Mouse (Mus musculus) hindbrain, embryonic 10.5 days (tissue): ENCODE data around the gene Sec13. TPM values are rescaled to one million over a fixed set of nuclear protein-coding genes. Genes with fewer than 3 reads are reported as not detected.

Experiments
- polyA plus RNA-seq: library from polyadenylated mRNA; unstranded; fragments of >200 nt; fragmentation: Nextera tagmentation; extraction: Ambion mirVana; gene quantifications from 2 replicates; pipeline ENCODE4 v1.2.1, GENCODE M21; 2016

The Sec13 gene
- polyA plus RNA-seq, 1 experiment from 2014 or later, result 296 TPM

Other genes starting within 250 kb of the Sec13 start
- 1.8 TPM in 2 replicates for gene Prrt3, start 238.8 kb downstream of the Sec13 start, polyA plus RNA-seq
- gene Emc3, start 209.1 kb downstream of the Sec13 start, polyA plus RNA-seq, result 79.0 and 81.8 TPM in 2 replicates
- 13.2 and 18.1 TPM in 2 replicates for gene Fancd2, start 209.1 kb downstream of the Sec13 start, polyA plus RNA-seq
- 0.20 and 0.21 TPM in 2 replicates for gene Fancd2os, start 140.0 kb downstream of the Sec13 start, polyA plus RNA-seq
- 209 and 225 TPM in 2 replicates for gene Brk1, start 136.0 kb downstream of the Sec13 start, polyA plus RNA-seq
- 43.0 and 45.8 TPM in 2 replicates for gene Vhl, start 116.8 kb downstream of the Sec13 start, polyA plus RNA-seq
- gene Irak2, start 102.3 kb downstream of the Sec13 start, polyA plus RNA-seq, result 5.1 and 6.8 TPM in 2 replicates
- 0.41 and 1.2 TPM in 2 replicates for gene Tatdn2, start 43.7 kb downstream of the Sec13 start, polyA plus RNA-seq
- 0.98 TPM in 1 of 2 replicates, not detected in the other for gene Ghrl, start 20.9 kb downstream of the Sec13 start, polyA plus RNA-seq